Mouse (Mus musculus): ENCODE results near the gene Fbxl8. TPM values are rescaled to one million over a fixed set of nuclear protein-coding genes. Genes with fewer than 3 reads are reported as not detected.
A peak's percentile ranks its signal among the peaks of the same experiment; 100 is the strongest.

Gene Fbxl8
- polyA plus RNA-seq, 1 experiment: 10.5 TPM

- H3K27me3 ChIP-seq (ENCODE audit: control insufficient read depth, insufficient read depth, insufficient read length): no peaks in the 10 kb centered on the region
- H3K4me2 ChIP-seq (ENCODE audit: low read depth): peak overlapping the region; percentile 87
- peaks cover 1% of the 10 kb centered on the region for H3K36me3 ChIP-seq (ENCODE audit: control insufficient read depth, insufficient read depth)
- H3K4me3 ChIP-seq: no peak overlapping the region
- no peak overlapping the region for H3ac ChIP-seq (ENCODE audit: control insufficient read depth, insufficient read length)
- peaks cover 23% of the 10 kb centered on the region for H3K79me2 ChIP-seq (ENCODE audit: control insufficient read depth, insufficient read depth)
- no peak for TF ChIP-seq E2F4 (IDR thresholded peaks at IDR 0.05; ENCODE audit: insufficient read depth)
- no peak for TF ChIP-seq MYOG (IDR thresholded peaks at IDR 0.05; ENCODE audit: control insufficient read depth in 1 of 3, insufficient read depth in 1 of 3, insufficient read length in 2 of 3, low read depth in 2 of 3)
- no peak for TF ChIP-seq POLR2A (IDR thresholded peaks at IDR 0.05; ENCODE audit: insufficient read length, low read depth)
- no peak for TF ChIP-seq REST (IDR thresholded peaks at IDR 0.05; ENCODE audit: insufficient read depth, insufficient read length)
- no peak for TF ChIP-seq USF1 (IDR thresholded peaks at IDR 0.05; ENCODE audit: low read depth)
Observed at GRCm38 (mm10) chr8:105286907-105287306, 22.5 kb downstream of the Fbxl8 start.

- H3K4me2 ChIP-seq (ENCODE audit: low read depth): peak overlapping the region; percentile 87
- TF ChIP-seq USF1 (IDR thresholded peaks at IDR 0.05; ENCODE audit: low read depth) (no peak), TCF3 (IDR thresholded peaks at IDR 0.05; ENCODE audit: insufficient read length, low read depth) (no peak), REST (IDR thresholded peaks at IDR 0.05; ENCODE audit: insufficient read depth, insufficient read length) (no peak), MAX (IDR thresholded peaks at IDR 0.05; ENCODE audit: low read depth) (no peak), POLR2A (IDR thresholded peaks at IDR 0.05; ENCODE audit: insufficient read length, low read depth) (no peak), MYOD1 (IDR thresholded peaks at IDR 0.05; ENCODE audit: control insufficient read depth in 1 of 3, insufficient read length in 2 of 3, low read depth in 2 of 3) (no peak), TCF12 (IDR thresholded peaks at IDR 0.05; ENCODE audit: insufficient read depth, poor library complexity, severe bottlenecking) (no peak), CEBPB (IDR thresholded peaks at IDR 0.05; ENCODE audit: insufficient read depth, poor library complexity, severe bottlenecking) (no peak), SRF (IDR thresholded peaks at IDR 0.05; ENCODE audit: control insufficient read depth, insufficient read length, low read depth) (no peak), E2F4 (IDR thresholded peaks at IDR 0.05; ENCODE audit: insufficient read depth) (no peak), MYOG (IDR thresholded peaks at IDR 0.05; ENCODE audit: control insufficient read depth in 1 of 3, insufficient read depth in 1 of 3, insufficient read length in 2 of 3, low read depth in 2 of 3) (no peak), POLR2AphosphoS2 (IDR thresholded peaks at IDR 0.05; ENCODE audit: insufficient read length, low read depth) (no peak)
Observed at GRCm38 (mm10) chr8:105288231-105288630, 23.8 kb downstream of the Fbxl8 start.

GRCm38 (mm10) chr8:105288958-105289732 is 24.7 kb downstream of the Fbxl8 start:
- peaks cover 23% of the 10 kb centered on the region for H3K79me2 ChIP-seq (ENCODE audit: control insufficient read depth, insufficient read depth)
- peak overlapping the region; percentile 93 for H3K4me2 ChIP-seq (ENCODE audit: low read depth)
- H3K36me3 ChIP-seq (ENCODE audit: control insufficient read depth, insufficient read depth): no peaks in the 10 kb centered on the region
- TF ChIP-seq TCF3 (IDR thresholded peaks at IDR 0.05; ENCODE audit: insufficient read length, low read depth): no peak
- TF ChIP-seq E2F4 (IDR thresholded peaks at IDR 0.05; ENCODE audit: insufficient read depth): no peak
- TF ChIP-seq TCF12 (IDR thresholded peaks at IDR 0.05; ENCODE audit: insufficient read depth, poor library complexity, severe bottlenecking): no peak
- no peak for TF ChIP-seq CEBPB (IDR thresholded peaks at IDR 0.05; ENCODE audit: insufficient read depth, poor library complexity, severe bottlenecking)
- TF ChIP-seq SRF (IDR thresholded peaks at IDR 0.05; ENCODE audit: control insufficient read depth, insufficient read length, low read depth): peak; percentile 36
- no peak for TF ChIP-seq MAX (IDR thresholded peaks at IDR 0.05; ENCODE audit: low read depth)
- no peak for TF ChIP-seq REST (IDR thresholded peaks at IDR 0.05; ENCODE audit: insufficient read depth, insufficient read length)
- TF ChIP-seq MYOD1 (IDR thresholded peaks at IDR 0.05; ENCODE audit: control insufficient read depth in 1 of 3, insufficient read length in 2 of 3, low read depth in 2 of 3): no peak
- TF ChIP-seq MYOG (IDR thresholded peaks at IDR 0.05; ENCODE audit: control insufficient read depth in 1 of 3, insufficient read depth in 1 of 3, insufficient read length in 2 of 3, low read depth in 2 of 3): peak in 1 of 3 experiments; percentile 18
- TF ChIP-seq POLR2AphosphoS2 (IDR thresholded peaks at IDR 0.05; ENCODE audit: insufficient read length, low read depth): peak; percentile 71
- TF ChIP-seq USF1 (IDR thresholded peaks at IDR 0.05; ENCODE audit: low read depth): no peak
- peak; percentile 84 for TF ChIP-seq POLR2A (IDR thresholded peaks at IDR 0.05; ENCODE audit: insufficient read length, low read depth)
- H3K27me3 ChIP-seq (ENCODE audit: control insufficient read depth, insufficient read depth, insufficient read length): no peaks in the 10 kb centered on the region
- peak overlapping the region; percentile 2 for H3ac ChIP-seq (ENCODE audit: control insufficient read depth, insufficient read length)
- H3K4me3 ChIP-seq: peak overlapping the region; percentile 35

More at GRCm38 (mm10) chr8:105288231-105288630, 23.8 kb downstream of the Fbxl8 start:
- Histone ChIP-seq H3K36me3 (ENCODE audit: control insufficient read depth, insufficient read depth) (no peaks in the 10 kb centered on the region), H3K27me3 (ENCODE audit: control insufficient read depth, insufficient read depth, insufficient read length) (no peaks in the 10 kb centered on the region), H3K4me3 (peak overlapping the region; percentile 35), H3ac (ENCODE audit: control insufficient read depth, insufficient read length) (no peak overlapping the region), H3K79me2 (ENCODE audit: control insufficient read depth, insufficient read depth) (peaks cover 23% of the 10 kb centered on the region)

DNA sequence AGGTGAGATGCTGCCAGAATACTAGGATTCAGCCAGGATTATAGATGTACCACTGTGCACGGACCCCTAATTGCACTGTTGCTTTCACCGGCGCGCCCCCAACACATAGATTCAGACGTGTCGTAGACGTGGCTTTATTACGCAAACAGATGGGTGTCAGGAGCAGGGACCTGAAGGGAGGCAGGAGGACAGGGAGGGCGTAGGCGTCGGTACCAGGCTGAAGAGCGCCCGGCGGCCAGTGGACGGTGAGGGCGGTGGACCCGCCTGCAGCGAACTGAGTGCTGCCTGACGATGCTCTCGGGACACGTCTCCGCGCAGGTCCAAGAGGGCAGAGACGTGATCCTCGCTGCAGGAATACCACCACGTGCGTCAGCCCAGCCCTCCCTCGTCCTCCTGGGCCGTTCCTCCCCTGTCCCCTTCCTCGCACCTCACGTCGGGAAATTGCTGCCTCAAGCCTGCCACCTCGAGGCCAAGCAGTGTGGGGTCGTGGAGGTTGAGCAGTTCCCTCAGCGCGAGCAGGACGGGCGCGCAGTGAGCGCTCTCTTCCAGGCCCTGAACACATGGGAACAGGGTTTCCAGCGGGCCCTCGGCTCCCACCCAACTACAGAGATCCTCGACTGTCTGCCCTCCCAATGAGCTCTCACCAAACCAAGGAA is 25.5 kb downstream of the Fbxl8 start, which contains the start of gene 4931428F04Rik:
4931428F04Rik (minus strand) TSS at position 60 of the 656 bp plus-strand sequence.
- Histone ChIP-seq H3ac (ENCODE audit: control insufficient read depth, insufficient read length) (peak within 1 kb of the TSS; percentile 2), H3K4me2 (ENCODE audit: low read depth) (peak within 1 kb of the TSS; percentile 93), H3K79me2 (ENCODE audit: control insufficient read depth, insufficient read depth) (peaks cover 23% of the 10 kb centered on the region), H3K36me3 (ENCODE audit: control insufficient read depth, insufficient read depth) (no peaks in the 10 kb centered on the region), H3K27me3 (ENCODE audit: control insufficient read depth, insufficient read depth, insufficient read length) (no peaks in the 10 kb centered on the region), H3K4me3 (peak within 1 kb of the TSS; percentile 35)
- no peak for TF ChIP-seq TCF3 (IDR thresholded peaks at IDR 0.05; ENCODE audit: insufficient read length, low read depth)
- TF ChIP-seq POLR2AphosphoS2 (IDR thresholded peaks at IDR 0.05; ENCODE audit: insufficient read length, low read depth): peak; percentile 65
- TF ChIP-seq REST (IDR thresholded peaks at IDR 0.05; ENCODE audit: insufficient read depth, insufficient read length): peak; percentile 63
- TF ChIP-seq MYOG (IDR thresholded peaks at IDR 0.05; ENCODE audit: control insufficient read depth in 1 of 3, insufficient read depth in 1 of 3, insufficient read length in 2 of 3, low read depth in 2 of 3): no peak

Data from myocyte (in vitro differentiated cells).